Mouse (Mus musculus) CH12.LX (cell line): Measurements from ENCODE around the gene Map3k13. TPM values are rescaled to one million over a fixed set of nuclear protein-coding genes. Genes with fewer than 3 reads are reported as not detected.

Experiments used
- DNase-seq: peaks from one replicate; pipeline ENCODE4 v3.0.0-alpha.2; 2013; ENCODE audit errors: extremely low read depth
- H3K27ac ChIP-seq: 2 replicates; pipeline ENCODE4 v1.5.1; 2012; ENCODE audit warnings: low read depth, mild to moderate bottlenecking, control low read depth, moderate library complexity; ENCODE audit not compliant: insufficient read depth
- H3K27me3 ChIP-seq: replicated peaks from 2 replicates; pipeline ENCODE3; 2012; ENCODE audit warnings: inconsistent platforms
- H3K36me3 ChIP-seq, 2 experiments: replicated peaks in 1 of 2; 2 replicates each; pipeline versions ENCODE3 to v1.6.1; 2012; ENCODE audit warnings: inconsistent platforms in 1 of 2, low read length in 1 of 2, mild to moderate bottlenecking in 1 of 2, mixed read lengths in 1 of 2, moderate library complexity in 1 of 2; ENCODE audit not compliant: control insufficient read depth in 1 of 2, insufficient read depth in 1 of 2
- H3K4me1 ChIP-seq, 2 experiments: 2 replicates each; pipeline ENCODE4 v1.6.1; 2012; ENCODE audit warnings: inconsistent platforms in 1 of 2, moderate library complexity in 1 of 2; ENCODE audit not compliant: insufficient read depth in 2 of 2, control insufficient read depth in 1 of 2
- H3K4me2 ChIP-seq: 2 replicates; pipeline ENCODE4 v1.6.1; 2012; ENCODE audit warnings: low read depth, mild to moderate bottlenecking, control low read depth; ENCODE audit not compliant: poor library complexity, insufficient read depth, severe bottlenecking
- H3K4me3 ChIP-seq, 3 experiments: fragments of 150-350 bp in 1 of 3; sonication (generic) in 1 of 3; replicated peaks in 1 of 3; 2 replicates each; pipeline versions ENCODE3 to v1.5.1; 2011 to 2012; ENCODE audit warnings: low read depth in 2 of 3, low read length in 2 of 3, mild to moderate bottlenecking in 2 of 3, moderate library complexity in 2 of 3, control low read depth in 1 of 3, improper control_type of control experiment in 1 of 3, inconsistent platforms in 1 of 3, mixed read lengths in 1 of 3; ENCODE audit not compliant: poor library complexity in 1 of 3
- H3K79me2 ChIP-seq: replicated peaks from 2 replicates; pipeline ENCODE4 v1.6.1; 2012; ENCODE audit warnings: mild to moderate bottlenecking, moderate library complexity; ENCODE audit not compliant: control insufficient read depth, poor library complexity, insufficient read depth, severe bottlenecking; ENCODE audit errors: extremely low read depth
- H3K9ac ChIP-seq: 2 replicates; pipeline ENCODE4 v1.6.1; 2012; ENCODE audit warnings: low read depth, mild to moderate bottlenecking, control low read depth, moderate library complexity; ENCODE audit not compliant: insufficient read depth
- H3K9me3 ChIP-seq: replicated peaks from 2 replicates; pipeline ENCODE3; 2012; ENCODE audit warnings: low read length, inconsistent platforms, mixed read lengths
- CHD2 ChIP-seq: IDR thresholded peaks from 2 replicates; pipeline ENCODE4 v1.6.1; 2011; ENCODE audit warnings: low read length, improper control_type of control experiment
- CTCF ChIP-seq, 2 experiments: IDR thresholded peaks in 1 of 2; conservative IDR thresholded peaks in 1 of 2; 2 replicates each; pipeline ENCODE4 v1.5.1; 2011 to 2012; ENCODE audit warnings: low read depth in 2 of 2, low read length in 2 of 2, improper control_type of control experiment in 1 of 2, inconsistent platforms in 1 of 2, mild to moderate bottlenecking in 1 of 2, moderate library complexity in 1 of 2
- EP300 ChIP-seq: IDR thresholded peaks from 2 replicates; pipeline ENCODE4 v1.6.1; 2011; ENCODE audit warnings: low read length, improper control_type of control experiment
- ETS1 ChIP-seq: conservative IDR thresholded peaks from 2 replicates; pipeline ENCODE4 v1.6.1; 2012; ENCODE audit warnings: low read depth, mild to moderate bottlenecking, inconsistent platforms, low read length, improper control_type of control experiment, moderate library complexity
- JUN ChIP-seq: IDR thresholded peaks from 2 replicates; pipeline ENCODE4 v1.6.1; 2011; ENCODE audit warnings: low read depth, mild to moderate bottlenecking, low read length, improper control_type of control experiment, moderate library complexity; ENCODE audit not compliant: insufficient read depth
- MAX ChIP-seq: IDR thresholded peaks from 2 replicates; pipeline ENCODE4 v1.6.1; 2011; ENCODE audit warnings: low read length, improper control_type of control experiment
- MAZ ChIP-seq: IDR thresholded peaks from 2 replicates; pipeline ENCODE4 v1.6.1; 2012; ENCODE audit warnings: low read depth, mild to moderate bottlenecking, inconsistent platforms, low read length, improper control_type of control experiment, moderate library complexity
- NELFE ChIP-seq: IDR thresholded peaks from 2 replicates; pipeline ENCODE4 v1.6.1; 2011; ENCODE audit warnings: low read depth, low read length, improper control_type of control experiment
- NRF1 ChIP-seq: IDR thresholded peaks from 2 replicates; pipeline ENCODE4 v1.6.1; 2014; ENCODE audit warnings: low read depth, mild to moderate bottlenecking, inconsistent platforms, low read length, improper control_type of control experiment, moderate library complexity
- POLR2AphosphoS2 ChIP-seq: IDR thresholded peaks from 2 replicates; pipeline ENCODE4 v1.6.1; 2011; ENCODE audit warnings: low read depth, low read length, improper control_type of control experiment
- RCOR1 ChIP-seq: conservative IDR thresholded peaks from 2 replicates; pipeline ENCODE4 v1.6.1; 2012; ENCODE audit warnings: low read depth, mild to moderate bottlenecking, inconsistent platforms, low read length, improper control_type of control experiment
- TBP ChIP-seq: conservative IDR thresholded peaks from 2 replicates; pipeline ENCODE4 v1.6.1; 2011; ENCODE audit warnings: low read depth, low read length, improper control_type of control experiment
- UBTF ChIP-seq: IDR thresholded peaks from 2 replicates; pipeline ENCODE4 v1.6.1; 2012; ENCODE audit warnings: low read depth, mild to moderate bottlenecking, inconsistent platforms, low read length, improper control_type of control experiment, moderate library complexity
- USF1 ChIP-seq: IDR thresholded peaks from 2 replicates; pipeline ENCODE4 v1.6.1; 2014; ENCODE audit warnings: low read depth, mild to moderate bottlenecking, inconsistent platforms, low read length, improper control_type of control experiment
- USF2 ChIP-seq: conservative IDR thresholded peaks from 2 replicates; pipeline ENCODE4 v1.6.1; 2011; ENCODE audit warnings: low read depth, low read length, improper control_type of control experiment
- ZC3H11A ChIP-seq: IDR thresholded peaks from 2 replicates; pipeline ENCODE4 v1.6.1; 2012; ENCODE audit warnings: low read depth, mild to moderate bottlenecking, inconsistent platforms, low read length, improper control_type of control experiment
- ZNF384 ChIP-seq: IDR thresholded peaks from 2 replicates; pipeline ENCODE4 v1.6.1; 2012; ENCODE audit warnings: low read depth, low read length, improper control_type of control experiment, inconsistent platforms
- dilution Hi-C: fragments of 300-500 bp; cut with MboI; formaldehyde crosslinking; loops from 2 replicates; pipeline ENCODE4 v1.14.3; 2020; ENCODE audit warnings: low sequenced_read_pairs; ENCODE audit not compliant: extremely low pct_unique_long_range_greater_than_20kb, extremely low pct_ligation_motif_present
- in situ Hi-C: fragments of 300-500 bp; cut with MboI; formaldehyde crosslinking; loops from 3 replicates; pipeline ENCODE4 v1.14.3; 2019; ENCODE audit warnings: low sequenced_read_pairs, low pct_ligation_motif_present, low pct_unique_long_range_greater_than_20kb, mixed read lengths
- polyA plus RNA-seq: library from polyadenylated mRNA; unstranded; fragments of >175 nt; gene quantifications from 2 replicates; pipeline ENCODE4 v1.2.1, GENCODE M21; 2012; ENCODE audit warnings: low read depth; ENCODE audit not compliant: insufficient read length
- total RNA-seq, 2 experiments: library from RNA; depleted of rRNA; stranded (reverse); fragments of 300-350 nt in 1 of 2; fragments of >200 nt in 1 of 2; gene quantifications; 2 replicates each; pipeline ENCODE4 v1.2.3; 2012 to 2014

Map3k13 gene
- total and polyA plus RNA-seq, 3 experiments = 0.32 to 1.3 (median 0.89) TPM

GRCm38 (mm10) chr16:21781277-21781676 is 12.9 kb upstream of the Map3k13 start:
- no peak for DNase-seq
- no peak overlapping the region for H3K27ac ChIP-seq
- no peaks in the 10 kb centered on the region for H3K79me2 ChIP-seq
- H3K4me1 ChIP-seq = peaks cover 0 to 6% of the 10 kb centered on the region in 2 experiments; a peak in 2 of 4 replicates
- H3K27me3 ChIP-seq = no peaks in the 10 kb centered on the region
- dilution Hi-C loops = no loop called here
- H3K9me3 ChIP-seq = no peaks in the 10 kb centered on the region
- H3K4me2 ChIP-seq = no peak overlapping the region
- no peak overlapping the region for H3K4me3 ChIP-seq
- no peak for TF ChIP-seq MAX
- TF ChIP-seq NELFE = no peak
- no peak for TF ChIP-seq USF2
- no peak for TF ChIP-seq CHD2
- no peak for TF ChIP-seq JUN
- TF ChIP-seq NRF1 = no peak
- TF ChIP-seq MAZ = no peak
- no peak for TF ChIP-seq ETS1
- no peak for TF ChIP-seq EP300
- TF ChIP-seq POLR2AphosphoS2 = no peak
- TF ChIP-seq UBTF = no peak
- TF ChIP-seq ZNF384 = no peak
- TF ChIP-seq USF1 = no peak
- no peak for TF ChIP-seq TBP
- no peak for TF ChIP-seq ZC3H11A
- no peak for TF ChIP-seq RCOR1
- TF ChIP-seq, all 38 proteins: peak for 0
- in situ Hi-C loops = no loop called here
- Histone ChIP-seq H3K9ac (no peak overlapping the region), H3K36me3 (no peaks in the 10 kb centered on the region)

GRCm38 (mm10) chr16:21781895-21782294 is 12.3 kb upstream of the Map3k13 start:
- no peaks in the 10 kb centered on the region for H3K79me2 ChIP-seq
- H3K9me3 ChIP-seq = no peaks in the 10 kb centered on the region
- DNase-seq = no peak
- no peak overlapping the region for H3K4me2 ChIP-seq
- peaks cover 0 to 6% of the 10 kb centered on the region in 2 experiments; a peak in 2 of 4 replicates for H3K4me1 ChIP-seq
- no peaks in the 10 kb centered on the region for H3K27me3 ChIP-seq
- no peak overlapping the region for H3K4me3 ChIP-seq
- H3K9ac ChIP-seq = no peak overlapping the region
- H3K36me3 ChIP-seq = no peaks in the 10 kb centered on the region
- dilution Hi-C loops = no loop called here
- no peak overlapping the region for H3K27ac ChIP-seq
- in situ Hi-C loops = no loop called here
- TF ChIP-seq CTCF (conservative IDR thresholded peaks at IDR 0.05 in 1 of 2, IDR thresholded peaks at IDR 0.05 in 1 of 2; ENCODE audit: low read depth in 2 of 2, low read length in 2 of 2) = no peak
